Mouse (Mus musculus) ES-Bruce4 (cell line): ENCODE results near the gene Ifitm2. TPM values are rescaled to one million over a fixed set of nuclear protein-coding genes. Genes with fewer than 3 reads are reported as not detected.
A peak's percentile ranks its signal among the peaks of the same experiment; 100 is the strongest.

ENCODE experiments used
- H3K27ac ChIP-seq: 2 replicates; pipeline ENCODE4 v1.5.1; 2012; ENCODE audit warnings: low read length, inconsistent platforms; ENCODE audit not compliant: insufficient read depth
- H3K27me3 ChIP-seq: 2 replicates; pipeline ENCODE4 v1.6.1; 2012; ENCODE audit warnings: mild to moderate bottlenecking, low read length, inconsistent platforms; ENCODE audit not compliant: control insufficient read depth, poor library complexity, insufficient read depth, severe bottlenecking
- H3K36me3 ChIP-seq: 2 replicates; pipeline ENCODE4 v1.6.1; 2012; ENCODE audit warnings: inconsistent platforms, mild to moderate bottlenecking, low read length, moderate library complexity; ENCODE audit not compliant: control insufficient read depth, poor library complexity, insufficient read depth, severe bottlenecking
- H3K4me1 ChIP-seq: one replicate; pipeline ENCODE4 v1.8.1; 2011; ENCODE audit warnings: low read length; ENCODE audit not compliant: control insufficient read depth, insufficient read depth
- H3K4me3 ChIP-seq: 2 replicates; pipeline ENCODE4 v1.5.1; 2011; ENCODE audit warnings: low read depth, mild to moderate bottlenecking, low read length
- H3K9ac ChIP-seq: 2 replicates; pipeline ENCODE4 v1.6.1; 2012; ENCODE audit warnings: low read depth, mild to moderate bottlenecking, inconsistent platforms; ENCODE audit not compliant: poor library complexity, severe bottlenecking
- H3K9me3 ChIP-seq: replicated peaks from 2 replicates; pipeline ENCODE4 v1.6.1; 2012; ENCODE audit warnings: mild to moderate bottlenecking, low read length, inconsistent platforms; ENCODE audit not compliant: control insufficient read depth, poor library complexity, insufficient read depth, severe bottlenecking
- CTCF ChIP-seq: IDR thresholded peaks from one replicate; pipeline ENCODE4 v1.8.1; 2011; ENCODE audit warnings: low read depth, low read length
- EP300 ChIP-seq: IDR thresholded peaks from 2 replicates; pipeline ENCODE4 v1.6.1; 2011; ENCODE audit warnings: low read depth, low read length; ENCODE audit not compliant: insufficient read depth
- POLR2A ChIP-seq: IDR thresholded peaks from one replicate; pipeline ENCODE4 v1.8.1; 2011; ENCODE audit warnings: low read length; ENCODE audit not compliant: insufficient read depth
- polyA plus RNA-seq: library from polyadenylated mRNA; stranded (reverse); fragments of >200 nt; gene quantifications from 2 replicates; pipeline ENCODE4 v1.2.4, GENCODE M21; 2011; ENCODE audit warnings: low read depth; ENCODE audit not compliant: missing spikeins, insufficient read depth, insufficient read length

Ifitm2 gene
- polyA plus RNA-seq, 1 experiment = 720 TPM

GRCm38 (mm10) chr7:140908181-140908580, 47.6 kb downstream of the Ifitm2 start:
- peaks cover 3% of the 10 kb centered on the region for H3K4me1 ChIP-seq
- H3K9me3 ChIP-seq = no peaks in the 10 kb centered on the region
- no peak overlapping the region for H3K9ac ChIP-seq
- H3K27me3 ChIP-seq = no peaks in the 10 kb centered on the region
- H3K4me3 ChIP-seq = no peak overlapping the region
- no peak for TF ChIP-seq POLR2A
- TF ChIP-seq CTCF = no peak
- no peak for TF ChIP-seq EP300
- no peaks in the 10 kb centered on the region for H3K36me3 ChIP-seq
- H3K27ac ChIP-seq = no peak overlapping the region

- no peaks in the 10 kb centered on the region for H3K36me3 ChIP-seq
- H3K4me1 ChIP-seq = peaks cover 3% of the 10 kb centered on the region
- no peak overlapping the region for H3K4me3 ChIP-seq
- H3K9ac ChIP-seq = no peak overlapping the region
- H3K27ac ChIP-seq = no peak overlapping the region
- H3K9me3 ChIP-seq = no peaks in the 10 kb centered on the region
- no peaks in the 10 kb centered on the region for H3K27me3 ChIP-seq
- no peak for TF ChIP-seq POLR2A
- peak; percentile 21 for TF ChIP-seq CTCF
- TF ChIP-seq EP300 = no peak
Measured at GRCm38 (mm10) chr7:140907697-140908096, 48.1 kb downstream of the Ifitm2 start.

GRCm38 (mm10) chr7:140907131-140907530, 48.7 kb downstream of the Ifitm2 start:
- Histone ChIP-seq H3K9ac (no peak overlapping the region), H3K9me3 (no peaks in the 10 kb centered on the region), H3K27ac (no peak overlapping the region), H3K4me3 (no peak overlapping the region), H3K27me3 (no peaks in the 10 kb centered on the region), H3K36me3 (no peaks in the 10 kb centered on the region), H3K4me1 (peaks cover 3% of the 10 kb centered on the region)
- no peak for TF ChIP-seq POLR2A
- TF ChIP-seq EP300 = no peak
- no peak for TF ChIP-seq CTCF

- Histone ChIP-seq H3K36me3 (no peaks in the 10 kb centered on the region), H3K4me1 (no peaks in the 10 kb centered on the region), H3K4me3 (no peak overlapping the region), H3K9me3 (no peaks in the 10 kb centered on the region), H3K9ac (no peak overlapping the region), H3K27ac (no peak overlapping the region), H3K27me3 (no peaks in the 10 kb centered on the region)
- TF ChIP-seq POLR2A (no peak), CTCF (no peak), EP300 (no peak)
Measured at GRCm38 (mm10) chr7:140905642-140906081, 50.1 kb downstream of the Ifitm2 start.

Other genes with a start within 250 kb of the Ifitm2 start
- gene Cyp2e1, start 192.2 kb downstream of the Ifitm2 start, polyA plus RNA-seq = not detected in 2 replicates
- gene Syce1, start 168.1 kb downstream of the Ifitm2 start, polyA plus RNA-seq = 3.7 and 3.9 TPM in 2 replicates
- 14.5 and 23.4 TPM in 2 replicates for gene Zfp941, start 133.8 kb downstream of the Ifitm2 start, polyA plus RNA-seq
- gene Urah, start 121.0 kb downstream of the Ifitm2 start, polyA plus RNA-seq = 13.1 and 15.2 TPM in 2 replicates
- gene Scgb1c1, start 110.4 kb downstream of the Ifitm2 start, polyA plus RNA-seq = not detected in 2 replicates
- not detected in 2 replicates for gene Odf3, start 108.2 kb downstream of the Ifitm2 start, polyA plus RNA-seq
- gene Gm45785, start 99.7 kb downstream of the Ifitm2 start, polyA plus RNA-seq = not detected in 2 replicates
- gene Ric8a, start 99.0 kb downstream of the Ifitm2 start, polyA plus RNA-seq = 23.3 and 26.3 TPM in 2 replicates
- gene Bet1l, start 98.4 kb downstream of the Ifitm2 start, polyA plus RNA-seq = 14.0 and 18.3 TPM in 2 replicates
- 246 and 251 TPM in 2 replicates for gene Psmd13, start 74.0 kb downstream of the Ifitm2 start, polyA plus RNA-seq
- 17.4 and 17.9 TPM in 2 replicates for gene Sirt3, start 73.7 kb downstream of the Ifitm2 start, polyA plus RNA-seq
- not detected in 2 replicates for gene Cox8b, start 55.5 kb downstream of the Ifitm2 start, polyA plus RNA-seq
- gene Nlrp6, start 35.1 kb downstream of the Ifitm2 start, polyA plus RNA-seq = not detected in 2 replicates
- 9.4 and 9.7 TPM in 2 replicates for gene Pgghg, start 14.6 kb downstream of the Ifitm2 start, polyA plus RNA-seq
- gene Ifitm5, start 5.7 kb downstream of the Ifitm2 start, polyA plus RNA-seq = 1.8 and 3.9 TPM in 2 replicates
- gene Gm45717, start 50 bp downstream of the Ifitm2 start, polyA plus RNA-seq = 3.1 TPM in 1 of 2 replicates, not detected in the other
- 501 and 504 TPM in 2 replicates for gene Ifitm1, start 11.2 kb upstream of the Ifitm2 start, polyA plus RNA-seq
- gene Ifitm3, start 54.8 kb upstream of the Ifitm2 start, polyA plus RNA-seq = 410 and 433 TPM in 2 replicates
- gene Ifitm6, start 61.9 kb upstream of the Ifitm2 start, polyA plus RNA-seq = not detected in 2 replicates
- not detected in 2 replicates for gene Gm17387, start 73.1 kb upstream of the Ifitm2 start, polyA plus RNA-seq
- gene B4galnt4, start 105.1 kb upstream of the Ifitm2 start, polyA plus RNA-seq = 18.3 and 22.2 TPM in 2 replicates
- gene Pkp3, start 122.2 kb upstream of the Ifitm2 start, polyA plus RNA-seq = 19.6 and 22.0 TPM in 2 replicates
- gene Sigirr, start 144.6 kb upstream of the Ifitm2 start, polyA plus RNA-seq = 15.4 and 23.2 TPM in 2 replicates
- gene Ano9, start 161.8 kb upstream of the Ifitm2 start, polyA plus RNA-seq = 19.1 and 22.1 TPM in 2 replicates
- 42.5 and 55.3 TPM in 2 replicates for gene Ptdss2, start 166.4 kb upstream of the Ifitm2 start, polyA plus RNA-seq
- 44.8 and 48.5 TPM in 2 replicates for gene Rnh1, start 216.9 kb upstream of the Ifitm2 start, polyA plus RNA-seq
- gene Hras, start 238.0 kb upstream of the Ifitm2 start, polyA plus RNA-seq = 50.5 and 51.8 TPM in 2 replicates
- gene Lrrc56, start 238.2 kb upstream of the Ifitm2 start, polyA plus RNA-seq = 3.3 and 3.4 TPM in 2 replicates